Mouse (Mus musculus) forebrain, embryonic 10.5 days (tissue): ENCODE results near the gene Palm. TPM values are rescaled to one million over a fixed set of nuclear protein-coding genes. Genes with fewer than 3 reads are reported as not detected.
A peak's percentile ranks its signal among the peaks of the same experiment; 100 is the strongest.

Experiments
- DNase-seq: peaks from one replicate; pipeline ENCODE4 v3.0.0-alpha.2; 2017; ENCODE audit warnings: low spot score; ENCODE audit errors: extremely low spot score
- H3K27ac ChIP-seq: fragments of 300-500 bp; sonication (generic); 2 replicates; pipeline ENCODE4 v1.5.1; 2016; ENCODE audit warnings: mild to moderate bottlenecking
- H3K27me3 ChIP-seq: fragments of 300-500 bp; sonication (generic); 2 replicates; pipeline ENCODE4 v1.6.1; 2016; ENCODE audit warnings: mild to moderate bottlenecking; ENCODE audit not compliant: poor library complexity, severe bottlenecking
- H3K36me3 ChIP-seq: fragments of 300-500 bp; sonication (generic); replicated peaks from 2 replicates; pipeline ENCODE4 v1.6.1; 2016; ENCODE audit warnings: mild to moderate bottlenecking, moderate library complexity
- H3K4me1 ChIP-seq: fragments of 300-500 bp; sonication (generic); 2 replicates; pipeline ENCODE4 v1.6.1; 2016
- H3K4me3 ChIP-seq: fragments of 300-500 bp; sonication (generic); 2 replicates; pipeline ENCODE4 v1.5.1; 2016; ENCODE audit warnings: mild to moderate bottlenecking, moderate library complexity
- H3K9me3 ChIP-seq: fragments of 300-500 bp; sonication (generic); 2 replicates; pipeline ENCODE4 v1.6.1; 2016; ENCODE audit warnings: mild to moderate bottlenecking, moderate library complexity
- WGBS: fragments of 180-500 bp; shearing (Covaris S2); methylation state at CpG from one replicate; pipeline ENCODE4 v1.1.7; 2016; 5-methylcytosine and 5-hydroxymethylcytosine counted together
- polyA plus RNA-seq: library from polyadenylated mRNA; unstranded; fragments of >200 nt; fragmentation: Nextera tagmentation; extraction: Ambion mirVana; gene quantifications from 2 replicates; pipeline ENCODE4 v1.2.1, GENCODE M21; 2016

The Palm gene
- polyA plus RNA-seq, 1 experiment from 2014 or later, result 119 TPM

GRCm38 (mm10) chr10:79856704-79857451 is 63.5 kb downstream of the Palm start:
- peak overlapping the region; percentile 44; the same call in 1 of the 2 replicates for H3K27ac ChIP-seq

GRCm38 (mm10) chr10:79857452-79857811 is 64.1 kb downstream of the Palm start:
- no peaks in the 10 kb centered on the region for H3K27me3 ChIP-seq
- 0 out of 2 replicates have a peak overlapping the region, but pooled peaks have one; percentile 8 for H3K27ac ChIP-seq
- WGBS, result 79% methylated on average over 4 of the region's 4 CpGs
- peaks cover 70% of the 10 kb centered on the region for H3K36me3 ChIP-seq
- no peaks in the 10 kb centered on the region for H3K9me3 ChIP-seq
- H3K4me3 ChIP-seq, result peak overlapping the region; percentile 83
- DNase-seq, result no peak
- H3K4me1 ChIP-seq, result peaks cover 61% of the 10 kb centered on the region

More at GRCm38 (mm10) chr10:79856704-79857451, 63.5 kb downstream of the Palm start:
- WGBS, result 81% methylated on average over 7 of the region's 7 CpGs
- Histone ChIP-seq H3K4me1 (peaks cover 62% of the 10 kb centered on the region), H3K36me3 (peaks cover 64% of the 10 kb centered on the region), H3K27me3 (no peaks in the 10 kb centered on the region), H3K4me3 (peak overlapping the region; percentile 83), H3K9me3 (no peaks in the 10 kb centered on the region)
- DNase-seq, result no peak

- Histone ChIP-seq H3K4me1 (peaks cover 57% of the 10 kb centered on the region), H3K27me3 (no peaks in the 10 kb centered on the region), H3K27ac (no peak overlapping the region), H3K9me3 (no peaks in the 10 kb centered on the region), H3K36me3 (peaks cover 74% of the 10 kb centered on the region), H3K4me3 (peak overlapping the region; percentile 83; the same call in 1 of the 2 replicates)
- 86% methylated on average over 2 of the region's 2 CpGs for WGBS
- DNase-seq, result no peak
Measured at GRCm38 (mm10) chr10:79857894-79858293, 64.5 kb downstream of the Palm start.

- WGBS, result 80% methylated on average over 17 of the region's 17 CpGs
- no peak overlapping the region for H3K27ac ChIP-seq
- H3K4me3 ChIP-seq, result peak overlapping the region; percentile 83
- no peaks in the 10 kb centered on the region for H3K9me3 ChIP-seq
- H3K27me3 ChIP-seq, result no peaks in the 10 kb centered on the region
- H3K36me3 ChIP-seq, result peaks cover 81% of the 10 kb centered on the region
- peaks cover 50% of the 10 kb centered on the region for H3K4me1 ChIP-seq
- DNase-seq, result no peak
Measured at GRCm38 (mm10) chr10:79858416-79859074, 65.2 kb downstream of the Palm start.

- DNase-seq, result no peak
- Histone ChIP-seq H3K36me3 (peaks cover 87% of the 10 kb centered on the region), H3K27me3 (no peaks in the 10 kb centered on the region), H3K27ac (no peak overlapping the region), H3K4me1 (peaks cover 48% of the 10 kb centered on the region), H3K4me3 (peak overlapping the region; percentile 23; the same call in 1 of the 2 replicates), H3K9me3 (no peaks in the 10 kb centered on the region)
- WGBS, result 95% methylated on average over 11 of the region's 11 CpGs
Measured at GRCm38 (mm10) chr10:79859116-79859515, 65.7 kb downstream of the Palm start.

DNA sequence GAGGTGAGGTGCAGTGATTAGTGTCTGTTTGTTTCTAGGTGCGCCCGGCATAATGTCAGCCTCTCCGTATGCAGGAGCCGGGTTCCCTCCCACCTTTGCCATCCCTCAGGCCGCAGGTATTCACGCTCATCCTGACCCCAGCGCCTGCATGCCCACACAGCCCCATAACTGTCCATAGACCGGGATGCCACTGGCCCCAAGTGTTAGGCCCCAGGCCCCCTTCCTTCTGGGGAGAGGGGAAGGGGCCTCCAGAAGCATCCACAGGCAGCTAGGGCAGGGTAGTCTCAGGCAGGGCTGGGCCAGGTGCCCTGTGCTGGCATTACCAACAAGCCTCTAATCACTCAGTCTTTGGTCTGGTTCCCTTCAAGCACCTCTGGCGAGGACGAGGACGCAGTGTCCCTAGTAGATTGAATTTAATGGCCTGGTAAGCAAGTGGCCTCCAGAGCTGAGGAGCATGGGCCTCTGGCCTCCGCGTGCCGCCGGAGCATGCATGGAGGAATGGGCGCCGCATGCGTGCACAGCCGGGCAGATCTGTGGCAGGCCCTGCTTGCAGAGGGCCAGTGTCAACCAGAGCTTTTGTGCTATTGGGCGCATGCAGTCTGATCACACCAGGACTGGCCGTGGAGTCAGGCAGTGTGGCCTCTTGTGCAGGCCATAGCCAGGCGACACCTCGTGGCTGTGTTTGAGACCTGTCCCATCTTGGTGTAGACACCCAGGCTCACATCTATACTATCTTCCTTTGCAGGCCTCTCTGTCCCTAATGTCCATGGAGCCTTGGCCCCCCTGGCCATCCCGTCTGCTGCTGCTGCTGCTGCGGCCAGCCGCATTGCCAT is 66.9 kb downstream of the Palm start:
- Histone ChIP-seq H3K4me1 (peaks cover 53% of the 10 kb centered on the region), H3K27ac (no peak overlapping the region), H3K36me3 (peaks cover 98% of the 10 kb centered on the region), H3K4me3 (no peak overlapping the region), H3K9me3 (no peaks in the 10 kb centered on the region), H3K27me3 (no peaks in the 10 kb centered on the region)
- 93% methylated on average over 26 of the region's 26 CpGs for WGBS
- DNase-seq, result no peak

- peaks cover 100% of the 10 kb centered on the region for H3K36me3 ChIP-seq
- no peak for DNase-seq
- WGBS, result 89% methylated on average over 25 of the region's 25 CpGs
Measured at GRCm38 (mm10) chr10:79861230-79862048, 68.1 kb downstream of the Palm start.

GRCm38 (mm10) chr10:79862049-79862788 is 68.8 kb downstream of the Palm start:
- H3K36me3 ChIP-seq, result peaks cover 100% of the 10 kb centered on the region
- H3K27ac ChIP-seq, result no peak overlapping the region
- peaks cover 48% of the 10 kb centered on the region for H3K4me1 ChIP-seq
- H3K9me3 ChIP-seq, result no peaks in the 10 kb centered on the region
- no peaks in the 10 kb centered on the region for H3K27me3 ChIP-seq
- WGBS, result 92% methylated on average over 23 of the region's 23 CpGs
- peak overlapping the region; percentile 5; the same call in 1 of the 2 replicates for H3K4me3 ChIP-seq
- no peak for DNase-seq

More at GRCm38 (mm10) chr10:79861230-79862048, 68.1 kb downstream of the Palm start:
- no peaks in the 10 kb centered on the region for H3K27me3 ChIP-seq
- H3K4me1 ChIP-seq, result peaks cover 48% of the 10 kb centered on the region
- H3K9me3 ChIP-seq, result no peaks in the 10 kb centered on the region
- H3K4me3 ChIP-seq, result no peak overlapping the region
- H3K27ac ChIP-seq, result no peak overlapping the region

DNA sequence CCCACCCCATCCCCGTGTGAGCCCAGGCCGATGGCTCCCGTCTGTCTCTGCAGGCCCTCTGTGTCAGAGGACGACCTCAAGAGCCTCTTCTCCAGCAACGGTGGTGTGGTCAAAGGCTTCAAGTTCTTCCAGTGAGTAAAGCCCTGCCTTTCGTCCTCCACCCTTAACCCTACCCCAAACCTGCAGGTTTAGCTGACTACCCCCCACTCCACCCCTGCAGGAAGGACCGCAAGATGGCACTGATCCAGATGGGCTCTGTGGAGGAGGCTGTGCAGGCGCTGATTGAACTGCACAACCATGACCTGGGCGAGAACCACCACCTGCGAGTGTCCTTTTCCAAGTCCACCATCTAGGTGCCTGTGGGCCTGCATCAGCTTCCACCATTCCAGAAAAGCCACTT is 69.6 kb downstream of the Palm start:
- Histone ChIP-seq H3K4me3 (peak overlapping the region; percentile 5; the same call in 1 of the 2 replicates), H3K4me1 (peaks cover 44% of the 10 kb centered on the region), H3K9me3 (no peaks in the 10 kb centered on the region), H3K27me3 (no peaks in the 10 kb centered on the region), H3K36me3 (peaks cover 97% of the 10 kb centered on the region), H3K27ac (no peak overlapping the region)
- 85% methylated on average over 10 of the region's 10 CpGs for WGBS
- no peak for DNase-seq

GRCm38 (mm10) chr10:79864351-79865188 is 71.2 kb downstream of the Palm start:
- Histone ChIP-seq H3K9me3 (no peaks in the 10 kb centered on the region), H3K4me1 (peaks cover 35% of the 10 kb centered on the region), H3K4me3 (peak overlapping the region; percentile 14; the same call in 1 of the 2 replicates), H3K36me3 (peaks cover 94% of the 10 kb centered on the region), H3K27ac (peak overlapping the region; percentile 44; the same call in 1 of the 2 replicates), H3K27me3 (no peaks in the 10 kb centered on the region)
- 61% methylated on average over 10 of the region's 10 CpGs for WGBS
- no peak for DNase-seq

DNA sequence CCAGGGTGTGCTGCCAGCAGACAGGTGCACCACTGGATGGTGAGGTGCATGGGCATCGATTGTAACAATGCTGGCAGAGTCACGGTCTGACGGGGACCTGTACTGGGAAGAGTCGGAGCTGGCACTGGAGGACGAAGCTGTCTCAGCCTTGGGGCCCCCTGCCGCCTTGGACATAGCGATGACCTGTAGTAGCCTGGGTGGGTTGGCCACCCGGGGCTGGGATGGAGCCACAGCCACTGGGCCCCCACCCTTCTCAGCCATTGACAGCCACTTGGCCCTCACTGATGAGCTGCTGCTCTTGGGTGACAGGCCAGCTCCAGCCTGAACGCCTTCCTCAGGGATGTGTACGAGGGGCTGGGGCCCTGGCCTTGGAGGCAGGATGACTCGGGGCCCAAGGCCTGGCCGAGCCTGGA is 71.8 kb downstream of the Palm start:
- H3K9me3 ChIP-seq, result no peaks in the 10 kb centered on the region
- DNase-seq, result no peak
- no peaks in the 10 kb centered on the region for H3K27me3 ChIP-seq
- 73% methylated on average over 12 of the region's 12 CpGs for WGBS
- peaks cover 94% of the 10 kb centered on the region for H3K36me3 ChIP-seq
- H3K4me1 ChIP-seq, result peaks cover 34% of the 10 kb centered on the region
- H3K27ac ChIP-seq, result peak overlapping the region; percentile 44; the same call in 1 of the 2 replicates
- H3K4me3 ChIP-seq, result peak overlapping the region; percentile 14; the same call in 1 of the 2 replicates
